Mouse (Mus musculus): ENCODE data around the gene Palm3.

GRCm38 (mm10) chr8:84042948-84043342, 21.7 kb downstream of the Palm3 start:
- TF ChIP-seq CTCF (IDR thresholded peaks at IDR 0.05; ENCODE audit: insufficient read depth, low read length) = no peak
- TF ChIP-seq POLR2A (IDR thresholded peaks at IDR 0.05; ENCODE audit: borderline replicate concordance, extremely low read depth, low read depth, low read length) = no peak
